Mouse (Mus musculus) limb, embryonic 11.5 days (tissue): ENCODE data around the gene Plekhg1. TPM values are rescaled to one million over a fixed set of nuclear protein-coding genes. Genes with fewer than 3 reads are reported as not detected.

Experiments used
- ATAC-seq: fragments of 200-750 bp; cut with Nextera tagmentation; 2 replicates; pipeline ENCODE4 v1.8.0; 2017; ENCODE audit warnings: low read depth; ENCODE audit not compliant: insufficient number of reproducible peaks, low FRiP score, low TSS enrichment
- DNase-seq: peaks from one replicate; pipeline ENCODE4 v3.0.0-alpha.2; 2015; ENCODE audit warnings: low spot score
- H3K27ac ChIP-seq: fragments of 300-500 bp; sonication (generic); replicated peaks from 2 replicates; pipeline ENCODE4 v1.5.1; 2014; ENCODE audit warnings: low read depth, mild to moderate bottlenecking, low read length
- H3K27me3 ChIP-seq: fragments of 300-500 bp; sonication (generic); 2 replicates; pipeline ENCODE4 v1.6.1; 2014; ENCODE audit warnings: mild to moderate bottlenecking, low read length, mixed read lengths; ENCODE audit not compliant: control insufficient read depth, insufficient read depth
- H3K36me3 ChIP-seq: fragments of 300-500 bp; sonication (generic); 2 replicates; pipeline ENCODE4 v1.6.1; 2014; ENCODE audit warnings: mild to moderate bottlenecking, low read length, moderate library complexity, mixed read lengths; ENCODE audit not compliant: control insufficient read depth, insufficient read depth
- H3K4me1 ChIP-seq: fragments of 300-500 bp; sonication (generic); 2 replicates; pipeline ENCODE4 v1.6.1; 2014; ENCODE audit warnings: low read length, mixed read lengths; ENCODE audit not compliant: control insufficient read depth, insufficient read depth
- H3K4me2 ChIP-seq: fragments of 300-500 bp; sonication (generic); 2 replicates; pipeline ENCODE4 v1.6.1; 2014; ENCODE audit warnings: low read depth, mild to moderate bottlenecking, moderate library complexity; ENCODE audit not compliant: severe bottlenecking
- H3K4me3 ChIP-seq: fragments of 300-500 bp; sonication (generic); 2 replicates; pipeline ENCODE4 v1.5.1; 2014; ENCODE audit warnings: low read depth, low read length
- H3K9ac ChIP-seq: fragments of 300-500 bp; sonication (generic); 2 replicates; pipeline ENCODE4 v1.6.1; 2014; ENCODE audit warnings: mild to moderate bottlenecking, low read length
- H3K9me3 ChIP-seq: fragments of 300-500 bp; sonication (generic); 2 replicates; pipeline ENCODE4 v1.6.1; 2016; ENCODE audit warnings: low read length; ENCODE audit not compliant: control insufficient read depth
- WGBS: fragments of 180-500 bp; shearing (Covaris S2); extraction: QIAGEN DNeasy Blood & Tissue Kit; methylation state at CpG from one replicate; pipeline ENCODE4 v1.1.7; 2014; 5-methylcytosine and 5-hydroxymethylcytosine counted together
- polyA plus RNA-seq: library from polyadenylated mRNA; unstranded; fragments of >200 nt; fragmentation: Nextera tagmentation; extraction: Ambion mirVana; gene quantifications from 2 replicates; pipeline ENCODE4 v1.2.1, GENCODE M21; 2014

Plekhg1 gene
- polyA plus RNA-seq, 1 experiment from 2014 or later: 10.2 TPM

GRCm38 (mm10) chr10:3891381-3892263, 151.5 kb downstream of the Plekhg1 start:
- ATAC-seq (peak; percentile 80; the same call in 1 of the 2 replicates), DNase-seq (peak; percentile 44)
- peak overlapping the region; percentile 42; the same call in 1 of the 2 replicates for H3K27ac ChIP-seq
- no peak overlapping the region for H3K9ac ChIP-seq
- H3K4me1 ChIP-seq: peaks cover 7% of the 10 kb centered on the region; the same call in 1 of the 2 replicates
- H3K4me2 ChIP-seq: no peak overlapping the region
- H3K27me3 ChIP-seq: no peaks in the 10 kb centered on the region
- no peaks in the 10 kb centered on the region for H3K9me3 ChIP-seq
- H3K36me3 ChIP-seq: no peaks in the 10 kb centered on the region
- 52% methylated on average over 3 of the region's 3 CpGs for WGBS
- no peak overlapping the region for H3K4me3 ChIP-seq

GRCm38 (mm10) chr10:3892368-3892767, 152.2 kb downstream of the Plekhg1 start:
- Histone ChIP-seq H3K9me3 (no peaks in the 10 kb centered on the region), H3K27ac (0 out of 2 replicates have a peak overlapping the region, but pooled peaks have one; percentile 42), H3K9ac (no peak overlapping the region), H3K4me3 (no peak overlapping the region), H3K27me3 (no peaks in the 10 kb centered on the region), H3K36me3 (no peaks in the 10 kb centered on the region), H3K4me1 (peaks cover 7% of the 10 kb centered on the region; the same call in 1 of the 2 replicates), H3K4me2 (no peak overlapping the region)
- 51% methylated on average over 3 of the region's 3 CpGs for WGBS
- DNase-seq (no peak), ATAC-seq (no peak)

GRCm38 (mm10) chr10:3898068-3898467, 157.9 kb downstream of the Plekhg1 start:
- ATAC-seq (no peak), DNase-seq (no peak)
- H3K4me3 ChIP-seq: no peak overlapping the region
- H3K36me3 ChIP-seq: no peaks in the 10 kb centered on the region
- H3K4me1 ChIP-seq: no peaks in the 10 kb centered on the region
- no peak overlapping the region for H3K9ac ChIP-seq
- H3K9me3 ChIP-seq: no peaks in the 10 kb centered on the region
- WGBS: 27% methylated on average over 3 of the region's 3 CpGs
- no peak overlapping the region for H3K27ac ChIP-seq
- H3K4me2 ChIP-seq: no peak overlapping the region
- H3K27me3 ChIP-seq: no peaks in the 10 kb centered on the region

- no peaks in the 10 kb centered on the region for H3K27me3 ChIP-seq
- ATAC-seq: no peak
- no peak overlapping the region for H3K4me2 ChIP-seq
- 51% methylated on average over 11 of the region's 11 CpGs for WGBS
- H3K4me1 ChIP-seq: no peaks in the 10 kb centered on the region
- H3K9ac ChIP-seq: no peak overlapping the region
- no peak for DNase-seq
- no peak overlapping the region for H3K27ac ChIP-seq
- H3K36me3 ChIP-seq: no peaks in the 10 kb centered on the region
- no peaks in the 10 kb centered on the region for H3K9me3 ChIP-seq
- H3K4me3 ChIP-seq: no peak overlapping the region
These were observed 160.3 kb downstream of the Plekhg1 start for GRCm38 (mm10) chr10:3900416-3900956.

GRCm38 (mm10) chr10:3905747-3906146, 165.6 kb downstream of the Plekhg1 start:
- no peak for ATAC-seq

GRCm38 (mm10) chr10:3914104-3914503, 173.9 kb downstream of the Plekhg1 start:
- H3K9ac ChIP-seq: no peak overlapping the region
- H3K27me3 ChIP-seq: no peaks in the 10 kb centered on the region
- H3K4me2 ChIP-seq: no peak overlapping the region
- WGBS: 77% methylated on average over 5 of the region's 5 CpGs
- no peak overlapping the region for H3K4me3 ChIP-seq
- H3K27ac ChIP-seq: no peak overlapping the region
- no peaks in the 10 kb centered on the region for H3K36me3 ChIP-seq
- ATAC-seq (no peak), DNase-seq (no peak)
- no peaks in the 10 kb centered on the region for H3K9me3 ChIP-seq
- no peaks in the 10 kb centered on the region for H3K4me1 ChIP-seq

More at GRCm38 (mm10) chr10:3905747-3906146, 165.6 kb downstream of the Plekhg1 start:
- H3K27me3 ChIP-seq: no peaks in the 10 kb centered on the region
- 84% methylated on average over 3 of the region's 3 CpGs for WGBS
- no peak overlapping the region for H3K4me3 ChIP-seq
- H3K27ac ChIP-seq: no peak overlapping the region
- no peaks in the 10 kb centered on the region for H3K36me3 ChIP-seq
- no peaks in the 10 kb centered on the region for H3K9me3 ChIP-seq
- no peaks in the 10 kb centered on the region for H3K4me1 ChIP-seq
- H3K9ac ChIP-seq: no peak overlapping the region
- no peak for DNase-seq
- no peak overlapping the region for H3K4me2 ChIP-seq

- Histone ChIP-seq H3K4me2 (no peak overlapping the region), H3K4me1 (no peaks in the 10 kb centered on the region), H3K9me3 (no peaks in the 10 kb centered on the region), H3K27me3 (no peaks in the 10 kb centered on the region), H3K4me3 (no peak overlapping the region), H3K9ac (no peak overlapping the region), H3K27ac (no peak overlapping the region), H3K36me3 (no peaks in the 10 kb centered on the region)
- DNase-seq (no peak), ATAC-seq (no peak)
- 86% methylated on average over 20 of the region's 20 CpGs for WGBS
These were observed 180.4 kb downstream of the Plekhg1 start for GRCm38 (mm10) chr10:3920368-3921152.

- DNase-seq: no peak
- no peak for ATAC-seq
- 0 out of 2 replicates have a peak, but pooled peaks cover 1% of the 10 kb centered on the region for H3K4me1 ChIP-seq
- no peaks in the 10 kb centered on the region for H3K27me3 ChIP-seq
- no peak overlapping the region for H3K4me2 ChIP-seq
- H3K27ac ChIP-seq: no peak overlapping the region
- no peaks in the 10 kb centered on the region for H3K36me3 ChIP-seq
- no peaks in the 10 kb centered on the region for H3K9me3 ChIP-seq
- WGBS: 79% methylated on average over 4 of the region's 4 CpGs
- H3K9ac ChIP-seq: no peak overlapping the region
- H3K4me3 ChIP-seq: no peak overlapping the region
These were observed 187.9 kb downstream of the Plekhg1 start for GRCm38 (mm10) chr10:3928008-3928545.
